Mouse (Mus musculus): ENCODE measurements at regions not wholly inside any gene's neighbourhood (a gene's known extent, or its start where the extent isn't known, plus 50 kb on each side); places are given as distances from the start of the nearest gene placed in this dataset.

- DNase-seq (ENCODE audit: low read depth, low spot score): no peak
Observed at GRCm38 (mm10) chr11:113089637-113090351, 307.8 kb downstream of the Sox9 start.

- no peak for DNase-seq (ENCODE audit: low read depth, low spot score)
Observed at GRCm38 (mm10) chr11:113091901-113092568, 310.0 kb downstream of the Sox9 start.

GRCm38 (mm10) chr11:113093895-113094445, 311.9 kb downstream of the Sox9 start:
- DNase-seq (ENCODE audit: low read depth, low spot score): no peak

GRCm38 (mm10) chr11:113095625-113096024, 313.6 kb downstream of the Sox9 start:
- no peak for DNase-seq (ENCODE audit: low read depth, low spot score)

- DNase-seq (ENCODE audit: low read depth, low spot score): no peak
Observed at GRCm38 (mm10) chr11:113096209-113096608, 314.2 kb downstream of the Sox9 start.

GRCm38 (mm10) chr11:113098360-113098759, 316.3 kb downstream of the Sox9 start:
- no peak for DNase-seq (ENCODE audit: low read depth, low spot score)

GRCm38 (mm10) chr11:113100800-113101199, 318.8 kb downstream of the Sox9 start:
- no peak for DNase-seq (ENCODE audit: low read depth, low spot score)

GRCm38 (mm10) chr11:113101534-113101933, 319.5 kb downstream of the Sox9 start:
- DNase-seq (ENCODE audit: low read depth, low spot score): no peak

- no peak for DNase-seq (ENCODE audit: low read depth, low spot score)
Observed at GRCm38 (mm10) chr11:113103161-113103845, 321.3 kb downstream of the Sox9 start.

- DNase-seq (ENCODE audit: low read depth, low spot score): no peak
Observed at GRCm38 (mm10) chr11:113105371-113105770, 323.3 kb downstream of the Sox9 start.

GRCm38 (mm10) chr11:113107205-113107844, 325.3 kb downstream of the Sox9 start:
- DNase-seq (ENCODE audit: low read depth, low spot score): no peak

GRCm38 (mm10) chr11:113107966-113108699, 326.1 kb downstream of the Sox9 start:
- DNase-seq (ENCODE audit: low read depth, low spot score): no peak

GRCm38 (mm10) chr11:113109096-113109495, 327.1 kb downstream of the Sox9 start:
- DNase-seq (ENCODE audit: low read depth, low spot score): no peak

- DNase-seq (ENCODE audit: low read depth, low spot score): no peak
Observed at GRCm38 (mm10) chr11:113113220-113113817, 331.3 kb downstream of the Sox9 start.

- no peak for DNase-seq (ENCODE audit: low read depth, low spot score)
Observed at GRCm38 (mm10) chr11:113117179-113117898, 335.3 kb downstream of the Sox9 start.

GRCm38 (mm10) chr11:113120570-113120969, 338.5 kb downstream of the Sox9 start:
- no peak for DNase-seq (ENCODE audit: low read depth, low spot score)

GRCm38 (mm10) chr11:113121307-113121706, 339.3 kb downstream of the Sox9 start:
- DNase-seq (ENCODE audit: low read depth, low spot score): no peak

GRCm38 (mm10) chr11:113122137-113122536, 340.1 kb downstream of the Sox9 start:
- DNase-seq (ENCODE audit: low read depth, low spot score): peak; percentile 56

GRCm38 (mm10) chr11:113122964-113123363, 340.9 kb downstream of the Sox9 start:
- no peak for DNase-seq (ENCODE audit: low read depth, low spot score)

GRCm38 (mm10) chr11:113125832-113126231, 343.8 kb downstream of the Sox9 start:
- no peak for DNase-seq (ENCODE audit: low read depth, low spot score)
